Mouse (Mus musculus): ENCODE results near the gene Pmepa1. TPM values are rescaled to one million over a fixed set of nuclear protein-coding genes. Genes with fewer than 3 reads are reported as not detected.
A peak's percentile ranks its signal among the peaks of the same experiment; 100 is the strongest.

Gene Pmepa1
- total RNA-seq, 1 experiment from 2014 or later, result 117 TPM

DNA sequence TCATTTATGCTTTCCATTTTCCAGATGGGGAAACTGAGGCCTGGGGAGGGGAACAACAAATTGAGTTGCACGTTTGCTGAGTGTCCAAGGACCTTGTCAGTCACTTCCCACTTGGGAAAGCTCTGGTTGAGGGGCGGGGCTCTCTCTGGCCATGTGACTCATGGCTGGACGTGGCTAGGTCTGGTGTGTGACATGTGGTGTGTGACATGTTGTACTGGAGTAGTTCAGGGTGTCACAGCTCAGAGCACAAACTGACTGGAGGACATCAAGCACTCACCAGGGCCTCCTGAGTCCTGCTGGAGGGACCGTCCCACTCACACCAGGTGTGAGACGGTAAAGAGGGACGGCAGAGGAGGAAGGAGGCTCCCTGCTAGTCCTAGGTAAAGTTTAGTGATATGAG is 91.1 kb downstream of the Pmepa1 start:
- no peak for DNase-seq

- DNase-seq, result no peak
Observed at GRCm38 (mm10) chr2:173184475-173185080, 91.8 kb downstream of the Pmepa1 start.

DNA sequence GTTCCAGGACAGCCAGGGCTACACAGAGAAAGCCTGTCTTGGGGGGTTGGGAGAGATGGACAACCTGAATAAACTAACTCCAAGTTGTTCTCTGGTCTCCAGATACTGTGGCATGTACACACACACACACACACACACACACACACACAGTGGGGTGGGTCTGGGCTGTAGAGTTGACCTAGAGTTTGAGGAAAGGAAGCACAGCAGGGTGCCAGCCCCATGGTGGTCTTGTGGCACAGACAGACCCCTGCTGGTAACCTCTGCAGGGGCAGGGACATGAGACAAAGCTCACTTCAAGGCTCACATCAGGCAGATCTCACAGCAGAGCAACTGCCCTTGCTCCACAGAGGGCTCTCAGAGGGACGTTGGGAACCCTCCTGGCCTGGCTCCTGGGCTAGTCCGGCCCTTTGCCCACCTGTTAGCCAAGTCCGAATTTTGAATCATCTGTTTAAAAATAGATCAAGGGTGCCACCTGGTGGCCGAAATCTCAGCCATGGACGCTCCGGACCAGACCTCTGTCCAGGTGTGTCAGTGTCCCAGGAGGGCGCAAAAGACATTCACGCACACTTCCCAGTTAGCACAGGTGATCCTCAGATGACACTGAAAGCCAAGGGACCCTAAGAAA is 92.4 kb downstream of the Pmepa1 start:
- DNase-seq, result peak; percentile 78

DNA sequence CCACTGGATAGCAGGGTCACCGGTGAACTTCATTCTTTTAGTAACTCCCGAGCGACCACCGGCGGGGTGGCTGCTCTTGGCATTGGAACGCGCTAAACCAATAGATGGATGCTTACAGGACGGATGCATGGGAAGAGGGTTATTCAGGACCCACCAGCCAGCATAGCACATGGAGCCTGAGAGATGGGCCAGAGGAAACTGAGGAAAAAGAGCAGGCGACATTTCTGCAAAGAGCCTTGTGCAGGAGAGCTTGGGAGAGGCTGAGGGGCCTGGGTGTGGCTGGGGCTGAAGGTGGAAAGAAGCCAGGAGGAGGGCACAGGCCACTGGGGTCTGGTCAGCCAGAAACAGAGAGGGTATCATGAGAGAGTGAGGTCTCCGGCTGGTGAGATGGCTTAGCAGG is 93.0 kb downstream of the Pmepa1 start:
- DNase-seq, result no peak

DNA sequence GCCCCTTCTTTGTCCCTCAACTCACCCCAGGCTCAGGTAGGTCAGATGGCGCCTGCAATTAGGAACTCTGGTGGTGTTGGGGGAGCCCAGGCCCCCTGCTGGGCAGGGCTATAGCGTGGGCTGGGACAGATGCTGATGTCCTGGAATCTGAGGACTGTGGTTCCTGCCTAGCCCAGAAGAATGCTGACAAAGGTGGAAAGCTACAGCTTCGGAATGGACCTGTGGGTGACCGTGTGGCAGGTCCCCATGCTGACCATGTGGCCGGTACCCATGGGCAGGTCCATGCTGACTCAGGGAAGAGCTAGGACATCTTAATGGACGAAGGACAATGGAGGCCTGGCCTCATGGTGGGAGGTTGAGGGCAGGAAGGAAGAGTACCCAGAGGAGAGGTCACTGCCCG is 93.5 kb downstream of the Pmepa1 start:
- no peak for DNase-seq

GRCm38 (mm10) chr2:173181901-173182300 is 94.4 kb downstream of the Pmepa1 start:
- DNase-seq, result no peak

DNA sequence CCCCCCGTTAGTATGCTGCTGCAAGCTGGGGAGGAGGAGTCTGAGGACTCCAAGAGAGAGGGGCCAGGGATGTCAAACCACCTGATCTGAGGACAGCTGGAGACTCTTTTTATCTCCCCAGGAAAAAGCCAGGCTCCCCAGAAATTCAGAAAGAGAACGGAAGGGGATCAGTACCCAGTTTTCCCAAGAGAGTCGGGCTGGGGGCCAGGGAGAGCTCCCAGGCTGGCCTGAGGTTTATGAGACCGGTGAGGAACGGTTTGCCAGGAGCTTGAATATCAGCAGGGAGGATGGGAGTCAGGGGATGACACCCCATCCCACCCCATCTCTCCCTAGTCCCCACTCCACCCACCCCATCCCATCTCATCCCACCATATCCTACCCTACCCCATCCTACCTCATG is 94.8 kb downstream of the Pmepa1 start:
- DNase-seq, result no peak

DNA sequence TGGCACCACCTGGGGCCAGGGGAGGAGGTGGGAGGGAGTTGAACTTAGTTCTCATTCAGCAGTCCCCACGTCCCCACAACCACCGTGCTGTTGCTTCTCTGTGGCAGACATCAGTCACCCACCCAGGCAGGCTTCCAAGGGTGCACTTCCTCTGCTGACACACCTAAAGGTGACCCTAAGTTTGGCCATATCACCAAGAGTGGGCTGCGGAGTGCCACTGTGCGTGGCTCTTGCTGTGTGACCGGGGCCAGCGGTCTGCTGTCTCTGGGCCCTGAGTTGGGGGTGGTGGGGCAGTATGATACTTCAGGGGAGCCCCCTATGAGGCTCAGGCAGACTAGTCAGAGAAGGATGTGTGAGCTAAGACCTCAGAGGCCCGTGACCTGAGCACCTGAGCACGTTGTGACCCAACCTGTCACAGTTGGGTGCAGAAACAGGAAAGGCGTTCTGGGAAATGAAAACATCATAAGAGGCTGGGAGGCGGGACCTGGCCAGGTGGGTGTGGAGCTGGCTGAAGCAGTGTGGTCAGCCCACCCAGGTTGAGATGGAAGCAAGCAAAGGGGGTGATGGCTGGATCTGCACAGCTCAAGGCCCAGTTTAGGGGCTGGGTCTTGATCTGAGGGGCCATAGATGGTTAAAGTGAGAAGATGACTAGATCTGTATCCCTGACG is 95.5 kb downstream of the Pmepa1 start:
- no peak for DNase-seq

- DNase-seq, result no peak
Observed at GRCm38 (mm10) chr2:173180026-173180425, 96.3 kb downstream of the Pmepa1 start.

DNA sequence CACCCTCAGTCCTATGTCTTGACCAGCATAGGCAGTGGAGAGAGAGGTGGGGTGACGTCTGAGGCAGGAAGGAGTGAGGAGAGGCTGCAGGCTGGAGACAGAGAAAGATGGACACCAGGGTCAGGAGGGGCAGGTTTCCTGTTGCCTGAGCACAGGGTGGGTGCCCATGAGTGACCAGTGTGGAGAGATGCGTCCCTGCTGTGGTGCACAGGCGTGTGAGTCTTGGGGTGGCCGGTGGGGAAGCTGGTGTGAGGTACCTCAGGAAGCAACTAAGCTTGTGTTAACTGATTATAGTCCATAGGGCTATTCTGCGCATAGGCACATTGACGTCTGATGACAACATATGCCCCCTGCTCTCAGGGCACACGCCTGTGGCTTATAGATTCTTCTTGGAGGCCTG is 97.3 kb downstream of the Pmepa1 start:
- DNase-seq, result no peak

- no peak for DNase-seq
Observed at GRCm38 (mm10) chr2:173177951-173178350, 98.4 kb downstream of the Pmepa1 start.

DNA sequence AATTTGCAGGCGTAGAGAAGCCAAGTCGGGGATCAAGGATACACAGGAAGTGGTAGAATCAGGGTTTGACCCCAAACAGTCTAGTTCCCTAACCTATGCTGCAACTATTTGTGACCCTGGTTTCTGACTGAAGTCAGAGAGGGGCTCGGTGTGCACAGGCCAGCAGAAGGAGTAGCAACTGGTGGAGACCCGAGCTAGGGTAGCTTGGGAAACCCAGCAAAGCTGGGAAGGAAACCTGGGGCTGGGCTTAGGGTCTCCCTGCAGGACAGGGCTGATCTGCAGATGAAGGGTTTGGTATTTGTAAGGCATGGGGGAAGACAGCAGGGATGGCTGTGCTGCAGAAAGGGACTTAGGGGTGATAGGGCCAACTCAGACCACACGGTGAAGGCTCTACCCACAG is 98.9 kb downstream of the Pmepa1 start:
- DNase-seq, result no peak

GRCm38 (mm10) chr2:173175703-173176102 is 100.6 kb downstream of the Pmepa1 start:
- DNase-seq, result no peak

DNA sequence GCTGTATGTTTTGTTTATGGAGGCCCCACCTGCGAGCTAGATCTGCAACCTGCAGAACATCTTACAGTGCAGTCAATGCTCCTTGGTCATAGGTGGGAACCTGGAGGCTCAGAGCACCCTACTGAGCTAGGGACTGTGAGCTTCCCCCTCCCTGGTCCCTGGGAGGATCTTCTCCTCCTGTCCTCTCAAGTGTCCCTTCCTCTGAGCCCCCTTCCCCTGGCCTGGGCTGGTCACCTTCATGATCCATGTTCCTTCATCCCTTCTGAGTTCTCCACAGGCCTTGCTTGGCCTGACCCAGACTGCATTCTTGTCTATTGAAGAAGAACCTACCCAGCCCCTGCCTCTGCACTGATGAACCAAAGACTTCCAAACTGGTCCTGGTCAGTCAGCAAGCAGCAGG is 101.8 kb downstream of the Pmepa1 start:
- no peak for DNase-seq

Other genes with a start within 250 kb of the Pmepa1 start
- 0.15 TPM in 2 replicates for gene Ctcfl, start 157.0 kb downstream of the Pmepa1 start, total RNA-seq (2021)
- gene Pck1, start 123.5 kb downstream of the Pmepa1 start, total RNA-seq (2021), result 1,355 and 1,486 TPM in 2 replicates
- 2.6 and 4.3 TPM in 2 replicates for gene Zbp1, start 57.6 kb downstream of the Pmepa1 start, total RNA-seq (2021)
- not detected in 2 replicates for gene 1700021F07Rik, start 246.1 kb upstream of the Pmepa1 start, total RNA-seq (2021)

Measured in adrenal gland, postnatal 14 days (tissue).